Comparison of ENCODE assay signal across 22 mouse cellular contexts in genomic region chr17:47740186-47740585, GRCm38 (mm10). TPM values are rescaled to one million over a fixed set of nuclear protein-coding genes. Genes with fewer than 3 reads are reported as not detected.
A peak's percentile ranks its signal among the peaks of the same experiment; 100 is the strongest.
DNase-seq lines count a peak whose midpoint lies in the region; ATAC-seq and TF ChIP-seq lines count a peak whose summit lies in the region.
"Had no signal": no experiment of that assay in that cellular context is flagged by ENCODE, and none has a peak within 500 bp of the region (broad histone marks: within the 10 kb centered on the region; RNA-seq: fewer than 3 reads in every experiment).

No protein-coding gene starts in this region.

- no peaks in the 10 kb centered on the region for H3K36me3 ChIP-seq in thymus, adult 2 months (ENCODE audit: control insufficient read depth, insufficient read depth, low read length)
- H3K36me3 ChIP-seq in ES-E14 (ENCODE audit: control insufficient read depth, insufficient read depth, low read length, poor library complexity, severe bottlenecking) = no peaks in the 10 kb centered on the region
- H3K36me3 ChIP-seq in forebrain, embryonic 11.5 days (ENCODE audit: control insufficient read depth, insufficient read depth, low read length) = no peaks in the 10 kb centered on the region
- H3K36me3 ChIP-seq: hindbrain, embryonic 13.5 days; stomach, embryonic 15.5 days had no signal

- no peak overlapping the region for H3K4me3 ChIP-seq in layer of hippocampus, adult 2 months
- H3K4me3 ChIP-seq in thymus, adult 2 months (ENCODE audit: control insufficient read depth, insufficient read depth, low read length) = no peak overlapping the region
- peak overlapping the region in 1 of 2 experiments; percentile 88; a peak in 1 of 4 replicates for H3K4me3 ChIP-seq in ES-E14 (ENCODE audit: insufficient read depth in 1 of 2, low read depth in 1 of 2, low read length in 2 of 2, poor library complexity in 1 of 2, severe bottlenecking in 1 of 2)
- no peak overlapping the region for H3K4me3 ChIP-seq in forebrain, embryonic 11.5 days (ENCODE audit: low read depth, low read length)
- H3K4me3 ChIP-seq: hindbrain, embryonic 13.5 days; stomach, embryonic 15.5 days had no signal

- H3K27me3 ChIP-seq in thymus, adult 2 months (ENCODE audit: control insufficient read depth, insufficient read depth, low read length) = no peaks in the 10 kb centered on the region; the same call in 1 of the 2 replicates
- H3K27me3 ChIP-seq in forebrain, embryonic 11.5 days (ENCODE audit: control insufficient read depth, insufficient read depth, low read length) = peaks cover 23% of the 10 kb centered on the region
- H3K27me3 ChIP-seq: heart, embryonic 13.5 days; stomach, embryonic 15.5 days had no signal

- no peaks in the 10 kb centered on the region for H3K9me3 ChIP-seq in ES-E14 (ENCODE audit: control insufficient read depth, insufficient read depth, low read depth, low read length)
- no peaks in the 10 kb centered on the region for H3K9me3 ChIP-seq in forebrain, embryonic 11.5 days (ENCODE audit: control insufficient read depth, low read length)
- H3K9me3 ChIP-seq: hindbrain, embryonic 13.5 days; stomach, embryonic 15.5 days had no signal

- H3K4me2 ChIP-seq in forebrain, embryonic 11.5 days (ENCODE audit: low read depth, low read length, severe bottlenecking) = no peak overlapping the region
- H3K4me2 ChIP-seq: hindbrain, embryonic 13.5 days had no signal

- no peak for ATAC-seq in forebrain, embryonic 11.5 days (replicated peaks; ENCODE audit: low FRiP score)
- ATAC-seq: forebrain, embryonic 14.5 days had no signal

- TF ChIP-seq CTCF in layer of hippocampus, adult 2 months (conservative IDR thresholded peaks at IDR 0.05) = peak; percentile 57
- TF ChIP-seq CTCF in thymus, adult 2 months (IDR thresholded peaks at IDR 0.05; ENCODE audit: borderline replicate concordance, control insufficient read depth, extremely low read depth, insufficient read depth, low read length, poor library complexity) = no peak

- H3K4me1 ChIP-seq in thymus, adult 2 months (replicated peaks; ENCODE audit: control insufficient read depth, insufficient read depth, low read length) = peaks cover 27% of the 10 kb centered on the region
- peaks cover 5 to 24% of the 10 kb centered on the region in 2 experiments for H3K4me1 ChIP-seq in ES-E14 (ENCODE audit: control insufficient read depth in 2 of 2, insufficient read depth in 2 of 2, low read length in 2 of 2, poor library complexity in 1 of 2)
- H3K4me1 ChIP-seq in forebrain, embryonic 11.5 days (replicated peaks; ENCODE audit: control insufficient read depth, insufficient read depth, low read length) = peaks cover 11% of the 10 kb centered on the region; the same call in 1 of the 2 replicates

- H3K27ac ChIP-seq in layer of hippocampus, adult 2 months = peak overlapping the region; percentile 95
- H3K27ac ChIP-seq in thymus, adult 2 months (ENCODE audit: control insufficient read depth, insufficient read depth, low read length) = no peak overlapping the region
- H3K27ac ChIP-seq in ES-E14 (ENCODE audit: insufficient read depth, low read depth, low read length, poor library complexity, severe bottlenecking) = peak overlapping the region; percentile 79; the same call in 1 of the 2 replicates
- H3K27ac ChIP-seq in forebrain, embryonic 11.5 days (ENCODE audit: low read depth, low read length) = no peak overlapping the region
- H3K27ac ChIP-seq: hindbrain, embryonic 13.5 days; macrophage; stomach, embryonic 15.5 days had no signal

- no peak for DNase-seq in layer of hippocampus, adult 2 months (ENCODE audit: low spot score in 2 of 2)
- DNase-seq in layer of hippocampus, adult 8-10 months (ENCODE audit: low spot score in 2 of 2) = no peak
- DNase-seq in thymus, adult 2 months = peak; percentile 12
- no peak for DNase-seq in thymus, postnatal 0 days (ENCODE audit: low spot score)
- DNase-seq in ES-E14 (ENCODE audit: low read depth, low spot score) = peak; percentile 55
- peak; percentile 46 for DNase-seq in naive thymus-derived CD4-positive, alpha-beta T cell, adult 2 months (ENCODE audit: low read depth)
- no peak for DNase-seq in layer of hippocampus, adult 9-11 months
- no peak for DNase-seq in forebrain, embryonic 11.5 days (ENCODE audit: low spot score)
- DNase-seq: adrenal gland, adult 2 months; cerebellum, postnatal 36 days; layer of hippocampus, postnatal 36 days; right cerebral cortex, postnatal 25 days had no signal

- TF ChIP-seq POLR2A in thymus, adult 2 months (IDR thresholded peaks at IDR 0.05; ENCODE audit: control insufficient read depth, extremely low read depth, insufficient read depth, low read length, poor library complexity) = no peak

- no peak overlapping the region for H3K9ac ChIP-seq in ES-E14 (ENCODE audit: insufficient read depth, low read depth, low read length, poor library complexity, severe bottlenecking)
- H3K9ac ChIP-seq in forebrain, embryonic 11.5 days (ENCODE audit: low read length) = no peak overlapping the region
- H3K9ac ChIP-seq: hindbrain, embryonic 13.5 days; stomach, embryonic 15.5 days had no signal

- WGBS in thymus, adult 2 months = 83% methylated on average over 2 of the region's 2 CpGs
- 52% methylated on average over 2 of the region's 2 CpGs for WGBS in forebrain, embryonic 11.5 days

- in situ Hi-C loops in ES-E14 (cut with MboI; ENCODE audit: low sequenced_read_pairs in 2 of 2, unreplicated experiment in 2 of 2) = no loop called here

TF ChIP-seq in ES-E14, 5 proteins besides CTCF, POLR2A, EP300 and RAD21:
- no peak for TF ChIP-seq HCFC1 (IDR thresholded peaks at IDR 0.05; ENCODE audit: borderline replicate concordance, insufficient read depth, low read length)
- no peak for TF ChIP-seq CHD2 (IDR thresholded peaks at IDR 0.05; ENCODE audit: low read depth, low read length)
- TF ChIP-seq ZNF384 (IDR thresholded peaks at IDR 0.05; ENCODE audit: low read depth, low read length) = no peak
- TF ChIP-seq ZC3H11A (IDR thresholded peaks at IDR 0.05; ENCODE audit: borderline replicate concordance, low read depth, low read length) = no peak
- no peak for TF ChIP-seq MAFK (IDR thresholded peaks at IDR 0.05; ENCODE audit: insufficient read depth, low read depth, low read length)

RNA-seq across cellular contexts. Expression of gene Tfeb, which starts 3.4 kb away (rescaled TPM):
- total RNA-seq in layer of hippocampus, adult 2 months (2021) = 10 to 100 TPM; 12.0 to 13.1 TPM
- 10 to 100 TPM; 13.4 to 18.5 (median 17.6) TPM for total RNA-seq in layer of hippocampus, adult 8-10 months (2022)
- 25.3 and 25.5 TPM in 2 replicates for polyA plus RNA-seq in thymus, adult 2 months (2012; rRNA removed)
- 4.7 and 5.5 TPM in 2 replicates for polyA plus RNA-seq in thymus, postnatal 0 days (2015; fragmentation: Nextera tagmentation; extraction: Ambion mirVana)
- 21.0 and 33.0 TPM in 2 replicates for total RNA-seq in ES-E14 (2012; rRNA removed)
- polyA plus RNA-seq in forebrain, embryonic 11.5 days (2014; fragmentation: Nextera tagmentation; extraction: Ambion mirVana) = 1.9 and 3.3 TPM in 2 replicates

RNA-seq across cellular contexts. Expression of gene Pgc, which starts 13.5 kb away (rescaled TPM):
- total RNA-seq in layer of hippocampus, adult 2 months (2021) = not detected
- total RNA-seq in layer of hippocampus, adult 8-10 months (2022) = not detected
- polyA plus RNA-seq in thymus, adult 2 months (2012; rRNA removed) = 4.4 and 6.0 TPM in 2 replicates
- polyA plus RNA-seq in thymus, postnatal 0 days (2015; fragmentation: Nextera tagmentation; extraction: Ambion mirVana) = 2.4 and 2.5 TPM in 2 replicates
- total RNA-seq in ES-E14 (2012; rRNA removed) = 1.7 and 3.7 TPM in 2 replicates
- polyA plus RNA-seq in forebrain, embryonic 11.5 days (2014; fragmentation: Nextera tagmentation; extraction: Ambion mirVana) = not detected in 2 replicates
- total RNA-seq: adrenal gland, adult 2 months; gastrocnemius, adult 8-10 months; layer of hippocampus, postnatal 36 days; liver, adult 2 months; monocyte, adult 5-6 weeks had no signal
- polyA plus RNA-seq: embryonic facial prominence, embryonic 14.5 days; forebrain, embryonic 14.5 days; hindbrain, embryonic 13.5 days; kidney, embryonic 14.5 days; macrophage had no signal

RNA-seq across cellular contexts. Expression of gene Prickle4, which starts 45.6 kb away (rescaled TPM):
- total RNA-seq in layer of hippocampus, adult 2 months (2021) = 1 to 10 TPM; 2.5 to 2.8 TPM
- total RNA-seq in layer of hippocampus, adult 8-10 months (2022) = 1 to 10 TPM; 2.9 to 3.7 (median 3.2) TPM
- polyA plus RNA-seq in thymus, adult 2 months (2012; rRNA removed) = 4.0 and 5.5 TPM in 2 replicates
- polyA plus RNA-seq in thymus, postnatal 0 days (2015; fragmentation: Nextera tagmentation; extraction: Ambion mirVana) = 0.81 and 1.2 TPM in 2 replicates
- total RNA-seq in ES-E14 (2012; rRNA removed) = 0.71 and 1.7 TPM in 2 replicates
- polyA plus RNA-seq in forebrain, embryonic 11.5 days (2014; fragmentation: Nextera tagmentation; extraction: Ambion mirVana) = 0.80 and 1.3 TPM in 2 replicates
- total RNA-seq: monocyte, adult 5-6 weeks had no signal

RNA-seq across cellular contexts. Expression of gene Gm21981, which starts 45.9 kb away (rescaled TPM):
- total RNA-seq in layer of hippocampus, adult 2 months (2021) = 1 to 10 TPM; 4.1 to 4.4 TPM
- 1 to 10 TPM; 3.3 to 4.3 (median 3.6) TPM for total RNA-seq in layer of hippocampus, adult 8-10 months (2022)
- polyA plus RNA-seq in thymus, adult 2 months (2012; rRNA removed) = 1.0 and 1.4 TPM in 2 replicates
- polyA plus RNA-seq in thymus, postnatal 0 days (2015; fragmentation: Nextera tagmentation; extraction: Ambion mirVana) = 0.12 and 0.18 TPM in 2 replicates
- 0.36 and 0.37 TPM in 2 replicates for total RNA-seq in ES-E14 (2012; rRNA removed)
- polyA plus RNA-seq in forebrain, embryonic 11.5 days (2014; fragmentation: Nextera tagmentation; extraction: Ambion mirVana) = 1.4 and 1.6 TPM in 2 replicates
- total RNA-seq: monocyte, adult 5-6 weeks had no signal

RNA-seq across cellular contexts. Expression of gene Frs3, which starts 51.4 kb away (rescaled TPM):
- 10 to 100 TPM; 23.8 to 29.0 TPM for total RNA-seq in layer of hippocampus, adult 2 months (2021)
- total RNA-seq in layer of hippocampus, adult 8-10 months (2022) = 10 to 100 TPM; 28.6 to 36.7 (median 31.2) TPM
- 7.0 and 7.1 TPM in 2 replicates for polyA plus RNA-seq in thymus, adult 2 months (2012; rRNA removed)
- 0.98 and 1.3 TPM in 2 replicates for polyA plus RNA-seq in thymus, postnatal 0 days (2015; fragmentation: Nextera tagmentation; extraction: Ambion mirVana)
- 8.4 and 15.9 TPM in 2 replicates for total RNA-seq in ES-E14 (2012; rRNA removed)
- polyA plus RNA-seq in forebrain, embryonic 11.5 days (2014; fragmentation: Nextera tagmentation; extraction: Ambion mirVana) = 8.3 and 8.4 TPM in 2 replicates

Comparison
In these comparisons a context has a peak if more than half of its experiments do, and no peak if none do; other contexts are left out.
1. DNase-seq: peak in thymus, adult 2 months (single experiment), ES-E14 (single experiment) and naive thymus-derived CD4-positive, alpha-beta T cell, adult 2 months (single experiment); none in layer of hippocampus, adult 2 months (0 of 2), layer of hippocampus, adult 8-10 months (0 of 2), thymus, postnatal 0 days (single experiment), layer of hippocampus, adult 9-11 months (single experiment) and forebrain, embryonic 11.5 days (single experiment).
2. H3K27ac ChIP-seq: peak in layer of hippocampus, adult 2 months (single experiment) and ES-E14 (single experiment); none in thymus, adult 2 months (single experiment) and forebrain, embryonic 11.5 days (single experiment).